Mouse (Mus musculus) macrophage (primary cell): Measurements from ENCODE around the gene Lekr1. TPM values are rescaled to one million over a fixed set of nuclear protein-coding genes. Genes with fewer than 3 reads are reported as not detected.

ENCODE experiments used
- H3K27ac ChIP-seq: fragments of 350-480 bp; formaldehyde crosslinking; 2 replicates; pipeline ENCODE4 v1.9.0; 2021
- H3K36me3 ChIP-seq: fragments of 350-480 bp; formaldehyde crosslinking; 2 replicates; pipeline ENCODE4 v1.9.0; 2021; ENCODE audit errors: inconsistent target
- H3K4me3 ChIP-seq: fragments of 350-480 bp; formaldehyde crosslinking; 2 replicates; pipeline ENCODE4 v1.9.0; 2021; ENCODE audit errors: inconsistent target
- H3K79me2 ChIP-seq: fragments of 350-480 bp; formaldehyde crosslinking; 2 replicates; pipeline ENCODE4 v1.9.0; 2021; ENCODE audit errors: inconsistent target
- WGBS: methylation state at CpG from one replicate; pipeline ENCODE4 v1.1.7; 2026; ENCODE audit warnings: inconsistent platforms; ENCODE audit not compliant: missing documents; 5-methylcytosine and 5-hydroxymethylcytosine counted together
- polyA plus RNA-seq: library from polyadenylated mRNA; stranded (reverse); fragments of 250-400 nt; gene quantifications from 3 replicates; pipeline ENCODE4 v1.2.4, GENCODE M21; 2018; ENCODE audit warnings: inconsistent platforms

Gene Lekr1
- polyA plus RNA-seq, 1 experiment from 2014 or later, result 2.4 TPM

GRCm38 (mm10) chr3:65844851-65845552, 179.0 kb downstream of the Lekr1 start:
- 79% methylated on average over 8 of the region's 8 CpGs for WGBS
- H3K36me3 ChIP-seq, result no peaks in the 10 kb centered on the region
- H3K79me2 ChIP-seq, result no peaks in the 10 kb centered on the region
- H3K27ac ChIP-seq, result no peak overlapping the region
- no peak overlapping the region for H3K4me3 ChIP-seq

GRCm38 (mm10) chr3:65847158-65847787, 181.2 kb downstream of the Lekr1 start:
- Histone ChIP-seq H3K4me3 (no peak overlapping the region), H3K27ac (no peak overlapping the region), H3K36me3 (no peaks in the 10 kb centered on the region), H3K79me2 (no peaks in the 10 kb centered on the region)
- 90% methylated on average over 4 of the region's 4 CpGs for WGBS

GRCm38 (mm10) chr3:65853746-65854145, 187.7 kb downstream of the Lekr1 start:
- no peaks in the 10 kb centered on the region for H3K36me3 ChIP-seq
- no peak overlapping the region for H3K4me3 ChIP-seq
- H3K27ac ChIP-seq, result no peak overlapping the region
- WGBS, result 90% methylated on average over 5 of the region's 5 CpGs
- H3K79me2 ChIP-seq, result no peaks in the 10 kb centered on the region

- no peak overlapping the region for H3K4me3 ChIP-seq
- WGBS, result 97% methylated on average over 5 of the region's 5 CpGs
- no peaks in the 10 kb centered on the region for H3K79me2 ChIP-seq
- H3K27ac ChIP-seq, result no peak overlapping the region
- no peaks in the 10 kb centered on the region for H3K36me3 ChIP-seq
These were observed 189.5 kb downstream of the Lekr1 start for GRCm38 (mm10) chr3:65855521-65855920.

- H3K36me3 ChIP-seq, result no peaks in the 10 kb centered on the region
- no peak overlapping the region for H3K4me3 ChIP-seq
- WGBS, result 60% methylated on average over 11 of the region's 11 CpGs
- no peak overlapping the region for H3K27ac ChIP-seq
- no peaks in the 10 kb centered on the region for H3K79me2 ChIP-seq
These were observed 192.1 kb downstream of the Lekr1 start for GRCm38 (mm10) chr3:65858118-65858517.

GRCm38 (mm10) chr3:65858741-65859348, 192.8 kb downstream of the Lekr1 start:
- no peaks in the 10 kb centered on the region for H3K79me2 ChIP-seq
- H3K4me3 ChIP-seq, result no peak overlapping the region
- 74% methylated on average over 13 of the region's 13 CpGs for WGBS
- no peaks in the 10 kb centered on the region for H3K36me3 ChIP-seq
- H3K27ac ChIP-seq, result no peak overlapping the region

- H3K27ac ChIP-seq, result no peak overlapping the region
- no peaks in the 10 kb centered on the region for H3K36me3 ChIP-seq
- 96% methylated on average over 6 of the region's 6 CpGs for WGBS
- no peak overlapping the region for H3K4me3 ChIP-seq
- H3K79me2 ChIP-seq, result no peaks in the 10 kb centered on the region
These were observed 193.7 kb downstream of the Lekr1 start for GRCm38 (mm10) chr3:65859750-65860149.

- no peak overlapping the region for H3K27ac ChIP-seq
- H3K4me3 ChIP-seq, result no peak overlapping the region
- H3K36me3 ChIP-seq, result no peaks in the 10 kb centered on the region
- WGBS, result 72% methylated on average over 4 of the region's 4 CpGs
- H3K79me2 ChIP-seq, result no peaks in the 10 kb centered on the region
These were observed 194.9 kb downstream of the Lekr1 start for GRCm38 (mm10) chr3:65860903-65861302.

- Histone ChIP-seq H3K36me3 (no peaks in the 10 kb centered on the region), H3K4me3 (no peak overlapping the region), H3K27ac (no peak overlapping the region), H3K79me2 (no peaks in the 10 kb centered on the region)
- WGBS, result 59% methylated on average over 6 of the region's 6 CpGs
These were observed 195.4 kb downstream of the Lekr1 start for GRCm38 (mm10) chr3:65861471-65861881.

- WGBS, result 3% methylated on average over 11 of the region's 11 CpGs
- H3K4me3 ChIP-seq, result no peak overlapping the region
- H3K79me2 ChIP-seq, result no peaks in the 10 kb centered on the region
- no peaks in the 10 kb centered on the region for H3K36me3 ChIP-seq
- no peak overlapping the region for H3K27ac ChIP-seq
These were observed 197.3 kb downstream of the Lekr1 start for GRCm38 (mm10) chr3:65863297-65863696.

- no peak overlapping the region for H3K27ac ChIP-seq
- no peaks in the 10 kb centered on the region for H3K36me3 ChIP-seq
- H3K4me3 ChIP-seq, result no peak overlapping the region
- 80% methylated on average over 16 of the region's 16 CpGs for WGBS
- no peaks in the 10 kb centered on the region for H3K79me2 ChIP-seq
These were observed 197.8 kb downstream of the Lekr1 start for GRCm38 (mm10) chr3:65863762-65864377.

- WGBS, result 81% methylated on average over 8 of the region's 8 CpGs
- no peaks in the 10 kb centered on the region for H3K36me3 ChIP-seq
- no peak overlapping the region for H3K27ac ChIP-seq
- H3K79me2 ChIP-seq, result no peaks in the 10 kb centered on the region
- H3K4me3 ChIP-seq, result no peak overlapping the region
These were observed 202.9 kb downstream of the Lekr1 start for GRCm38 (mm10) chr3:65868931-65869330.

- 95% methylated on average over 6 of the region's 6 CpGs for WGBS
- Histone ChIP-seq H3K4me3 (no peak overlapping the region), H3K27ac (no peak overlapping the region), H3K79me2 (no peaks in the 10 kb centered on the region), H3K36me3 (no peaks in the 10 kb centered on the region)
These were observed 203.7 kb downstream of the Lekr1 start for GRCm38 (mm10) chr3:65869724-65870123.

- Histone ChIP-seq H3K79me2 (no peaks in the 10 kb centered on the region), H3K4me3 (no peak overlapping the region), H3K36me3 (no peaks in the 10 kb centered on the region), H3K27ac (no peak overlapping the region)
- WGBS, result 90% methylated on average over 11 of the region's 12 CpGs
These were observed 205.2 kb downstream of the Lekr1 start for GRCm38 (mm10) chr3:65871188-65871603.
